Mouse (Mus musculus) megakaryocyte, embryonic 14.5 days (primary cell): Measurements from ENCODE around the gene Acan. TPM values are rescaled to one million over a fixed set of nuclear protein-coding genes. Genes with fewer than 3 reads are reported as not detected.

ENCODE experiments used
- H3K27me3 ChIP-seq: replicated peaks from 2 replicates; pipeline ENCODE3; 2012; ENCODE audit warnings: inconsistent platforms
- H3K36me3 ChIP-seq: replicated peaks from 2 replicates; pipeline ENCODE3; 2012; ENCODE audit warnings: low read length, inconsistent platforms, mixed read lengths
- H3K4me1 ChIP-seq: 2 replicates; pipeline ENCODE4 v1.6.1; 2012; ENCODE audit warnings: inconsistent platforms
- H3K4me3 ChIP-seq: replicated peaks from 2 replicates; pipeline ENCODE3; 2012; ENCODE audit warnings: moderate library complexity, mild to moderate bottlenecking, inconsistent platforms
- H3K9me3 ChIP-seq: 2 replicates; pipeline ENCODE4 v1.6.1; 2012; ENCODE audit warnings: inconsistent platforms
- FLI1 ChIP-seq: IDR thresholded peaks from 2 replicates; pipeline ENCODE4 v1.6.1; 2012; ENCODE audit warnings: low read length, inconsistent platforms, mixed read lengths
- GATA1 ChIP-seq: IDR thresholded peaks from 3 replicates; pipeline ENCODE4 v1.6.1; 2012; ENCODE audit warnings: mixed read lengths, low read length, inconsistent platforms, borderline replicate concordance
- polyA plus RNA-seq: library from polyadenylated mRNA; stranded (reverse); fragments of >175 nt; gene quantifications from 2 replicates; pipeline ENCODE4 v1.2.3, GENCODE M21; 2012; ENCODE audit warnings: low replicate concordance; ENCODE audit not compliant: insufficient read depth

Gene Acan
- polyA plus RNA-seq = 1.1 TPM in 1 of 2 replicates, not detected in the other

GRCm38 (mm10) chr7:79053383-79053889 lies at the start of gene Acan:
Gene Acan (plus strand): TSS chr7:79053483.
- no peaks in the 10 kb centered on the region for H3K4me1 ChIP-seq
- H3K27me3 ChIP-seq = peaks cover 78% of the 10 kb centered on the region
- peak within 1 kb of the TSS; percentile 38 for H3K4me3 ChIP-seq
- TF ChIP-seq GATA1 (no peak), FLI1 (no peak)
- no peaks in the 10 kb centered on the region for H3K36me3 ChIP-seq
- no peaks in the 10 kb centered on the region for H3K9me3 ChIP-seq

GRCm38 (mm10) chr7:79021293-79021905 lies 31.9 kb upstream of the Acan start:
- Histone ChIP-seq H3K4me1 (no peaks in the 10 kb centered on the region), H3K36me3 (no peaks in the 10 kb centered on the region), H3K27me3 (peaks cover 4% of the 10 kb centered on the region), H3K4me3 (peak overlapping the region; percentile 62), H3K9me3 (no peaks in the 10 kb centered on the region)
- TF ChIP-seq GATA1 (no peak), FLI1 (no peak)

- Histone ChIP-seq H3K4me1 (no peaks in the 10 kb centered on the region), H3K27me3 (peaks cover 6% of the 10 kb centered on the region), H3K9me3 (no peaks in the 10 kb centered on the region), H3K4me3 (no peak overlapping the region), H3K36me3 (no peaks in the 10 kb centered on the region)
- no peak for TF ChIP-seq GATA1
- no peak for TF ChIP-seq FLI1
These were observed 24.1 kb upstream of the Acan start for GRCm38 (mm10) chr7:79029138-79029537.

- H3K27me3 ChIP-seq = peaks cover 8% of the 10 kb centered on the region
- no peaks in the 10 kb centered on the region for H3K36me3 ChIP-seq
- peaks cover 4% of the 10 kb centered on the region; the same call in 1 of the 2 replicates for H3K9me3 ChIP-seq
- no peak overlapping the region for H3K4me3 ChIP-seq
- H3K4me1 ChIP-seq = no peaks in the 10 kb centered on the region
- TF ChIP-seq FLI1 (no peak), GATA1 (no peak)
These were observed 19.5 kb upstream of the Acan start for GRCm38 (mm10) chr7:79033745-79034144.

- Histone ChIP-seq H3K4me1 (no peaks in the 10 kb centered on the region), H3K9me3 (peaks cover 6% of the 10 kb centered on the region; the same call in 1 of the 2 replicates), H3K4me3 (no peak overlapping the region), H3K36me3 (no peaks in the 10 kb centered on the region), H3K27me3 (peaks cover 8% of the 10 kb centered on the region)
- TF ChIP-seq GATA1 (no peak), FLI1 (no peak)
These were observed 18.8 kb upstream of the Acan start for GRCm38 (mm10) chr7:79034521-79034920.

GRCm38 (mm10) chr7:79052081-79052480 lies 1.2 kb upstream of the Acan start:
- Histone ChIP-seq H3K4me1 (no peaks in the 10 kb centered on the region), H3K4me3 (no peak overlapping the region), H3K9me3 (no peaks in the 10 kb centered on the region), H3K27me3 (peaks cover 77% of the 10 kb centered on the region), H3K36me3 (no peaks in the 10 kb centered on the region)
- no peak for TF ChIP-seq FLI1
- TF ChIP-seq GATA1 = no peak

- Histone ChIP-seq H3K4me3 (peak overlapping the region; percentile 38), H3K27me3 (peaks cover 76% of the 10 kb centered on the region), H3K9me3 (no peaks in the 10 kb centered on the region), H3K36me3 (no peaks in the 10 kb centered on the region), H3K4me1 (no peaks in the 10 kb centered on the region)
- TF ChIP-seq FLI1 = no peak
- TF ChIP-seq GATA1 = no peak
These were observed 531 bp upstream of the Acan start for GRCm38 (mm10) chr7:79052521-79053382.

- Histone ChIP-seq H3K4me1 (no peaks in the 10 kb centered on the region), H3K27me3 (peaks cover 74% of the 10 kb centered on the region), H3K9me3 (no peaks in the 10 kb centered on the region), H3K36me3 (no peaks in the 10 kb centered on the region), H3K4me3 (no peak overlapping the region)
- no peak for TF ChIP-seq GATA1
- TF ChIP-seq FLI1 = no peak
These were observed 828 bp downstream of the Acan start for GRCm38 (mm10) chr7:79054111-79054510.

- Histone ChIP-seq H3K27me3 (peaks cover 50% of the 10 kb centered on the region), H3K9me3 (peaks cover 16% of the 10 kb centered on the region), H3K4me3 (no peak overlapping the region), H3K36me3 (no peaks in the 10 kb centered on the region), H3K4me1 (no peaks in the 10 kb centered on the region)
- no peak for TF ChIP-seq GATA1
- no peak for TF ChIP-seq FLI1
These were observed 5.3 kb downstream of the Acan start for GRCm38 (mm10) chr7:79058546-79058945.

- Histone ChIP-seq H3K27me3 (peaks cover 35% of the 10 kb centered on the region), H3K36me3 (no peaks in the 10 kb centered on the region)
- TF ChIP-seq GATA1 = no peak
- TF ChIP-seq FLI1 = no peak
These were observed 14.2 kb downstream of the Acan start for GRCm38 (mm10) chr7:79067466-79067865.

More at GRCm38 (mm10) chr7:79067466-79067865, 14.2 kb downstream of the Acan start:
- Histone ChIP-seq H3K4me1 (peaks cover 3% of the 10 kb centered on the region; the same call in 1 of the 2 replicates), H3K9me3 (peaks cover 16% of the 10 kb centered on the region), H3K4me3 (no peak overlapping the region)
